Mouse (Mus musculus): ENCODE data around the gene Ctrc. TPM values are rescaled to one million over a fixed set of nuclear protein-coding genes. Genes with fewer than 3 reads are reported as not detected.

Ctrc gene
- polyA plus RNA-seq, 1 experiment = not detected

GRCm38 (mm10) chr4:141853437-141853836 lies 7.3 kb upstream of the Ctrc start:
- no peak overlapping the region for H3K27ac ChIP-seq (ENCODE audit: control insufficient read depth, insufficient read depth, low read depth, low read length, poor library complexity)
- H3K4me3 ChIP-seq (replicated peaks; ENCODE audit: control insufficient read depth, low read depth, low read length) = no peak overlapping the region
- no peaks in the 10 kb centered on the region; the same call in 1 of the 2 replicates for H3K4me1 ChIP-seq (ENCODE audit: control insufficient read depth, insufficient read depth, low read length)
- WGBS = 45% methylated on average over 9 of the region's 9 CpGs
- no peak for TF ChIP-seq POLR2A (IDR thresholded peaks at IDR 0.05; ENCODE audit: borderline replicate concordance, control insufficient read depth, low read depth, low read length)
- TF ChIP-seq CTCF (IDR thresholded peaks at IDR 0.05; ENCODE audit: control insufficient read depth, insufficient read depth, low read length) = peak; percentile 73

GRCm38 (mm10) chr4:141834536-141835095 lies 11.5 kb downstream of the Ctrc start:
- no peak for TF ChIP-seq CTCF (IDR thresholded peaks at IDR 0.05; ENCODE audit: control insufficient read depth, insufficient read depth, low read length)
- no peak for TF ChIP-seq POLR2A (IDR thresholded peaks at IDR 0.05; ENCODE audit: borderline replicate concordance, control insufficient read depth, low read depth, low read length)
- WGBS = 31% methylated on average over 5 of the region's 5 CpGs
- Histone ChIP-seq H3K4me3 (replicated peaks; ENCODE audit: control insufficient read depth, low read depth, low read length) (no peak overlapping the region), H3K4me1 (ENCODE audit: control insufficient read depth, insufficient read depth, low read length) (no peaks in the 10 kb centered on the region; the same call in 1 of the 2 replicates), H3K27ac (ENCODE audit: control insufficient read depth, insufficient read depth, low read depth, low read length, poor library complexity) (no peak overlapping the region)

- Histone ChIP-seq H3K27ac (ENCODE audit: control insufficient read depth, insufficient read depth, low read depth, low read length, poor library complexity) (no peak overlapping the region), H3K4me3 (replicated peaks; ENCODE audit: control insufficient read depth, low read depth, low read length) (no peak overlapping the region), H3K4me1 (ENCODE audit: control insufficient read depth, insufficient read depth, low read length) (no peaks in the 10 kb centered on the region; the same call in 1 of the 2 replicates)
- 64% methylated on average over 1 of the region's 1 CpGs for WGBS
- no peak for TF ChIP-seq POLR2A (IDR thresholded peaks at IDR 0.05; ENCODE audit: borderline replicate concordance, control insufficient read depth, low read depth, low read length)
- TF ChIP-seq CTCF (IDR thresholded peaks at IDR 0.05; ENCODE audit: control insufficient read depth, insufficient read depth, low read length) = no peak
These were observed 12.2 kb downstream of the Ctrc start for GRCm38 (mm10) chr4:141833911-141834310.

- no peaks in the 10 kb centered on the region; the same call in 1 of the 2 replicates for H3K4me1 ChIP-seq (ENCODE audit: control insufficient read depth, insufficient read depth, low read length)
- H3K4me3 ChIP-seq (replicated peaks; ENCODE audit: control insufficient read depth, low read depth, low read length) = no peak overlapping the region
- 66% methylated on average over 7 of the region's 7 CpGs for WGBS
- no peak overlapping the region for H3K27ac ChIP-seq (ENCODE audit: control insufficient read depth, insufficient read depth, low read depth, low read length, poor library complexity)
- TF ChIP-seq POLR2A (IDR thresholded peaks at IDR 0.05; ENCODE audit: borderline replicate concordance, control insufficient read depth, low read depth, low read length) = no peak
- no peak for TF ChIP-seq CTCF (IDR thresholded peaks at IDR 0.05; ENCODE audit: control insufficient read depth, insufficient read depth, low read length)
These were observed 14.8 kb downstream of the Ctrc start for GRCm38 (mm10) chr4:141831361-141831760.

GRCm38 (mm10) chr4:141830381-141830780 lies 15.8 kb downstream of the Ctrc start:
- Histone ChIP-seq H3K27ac (ENCODE audit: control insufficient read depth, insufficient read depth, low read depth, low read length, poor library complexity) (no peak overlapping the region), H3K4me3 (replicated peaks; ENCODE audit: control insufficient read depth, low read depth, low read length) (no peak overlapping the region), H3K4me1 (ENCODE audit: control insufficient read depth, insufficient read depth, low read length) (no peaks in the 10 kb centered on the region; the same call in 1 of the 2 replicates)
- WGBS = 76% methylated on average over 11 of the region's 11 CpGs
- TF ChIP-seq CTCF (IDR thresholded peaks at IDR 0.05; ENCODE audit: control insufficient read depth, insufficient read depth, low read length) (no peak), POLR2A (IDR thresholded peaks at IDR 0.05; ENCODE audit: borderline replicate concordance, control insufficient read depth, low read depth, low read length) (no peak)

- no peak overlapping the region for H3K27ac ChIP-seq (ENCODE audit: control insufficient read depth, insufficient read depth, low read depth, low read length, poor library complexity)
- 57% methylated on average over 4 of the region's 4 CpGs for WGBS
- TF ChIP-seq POLR2A (IDR thresholded peaks at IDR 0.05; ENCODE audit: borderline replicate concordance, control insufficient read depth, low read depth, low read length) = no peak
- no peak for TF ChIP-seq CTCF (IDR thresholded peaks at IDR 0.05; ENCODE audit: control insufficient read depth, insufficient read depth, low read length)
- H3K4me1 ChIP-seq (ENCODE audit: control insufficient read depth, insufficient read depth, low read length) = no peaks in the 10 kb centered on the region; the same call in 1 of the 2 replicates
- no peak overlapping the region for H3K4me3 ChIP-seq (replicated peaks; ENCODE audit: control insufficient read depth, low read depth, low read length)
These were observed 18.0 kb downstream of the Ctrc start for GRCm38 (mm10) chr4:141828177-141828576.

GRCm38 (mm10) chr4:141827401-141827800 lies 18.8 kb downstream of the Ctrc start:
- WGBS = 71% methylated on average over 2 of the region's 2 CpGs
- Histone ChIP-seq H3K27ac (ENCODE audit: control insufficient read depth, insufficient read depth, low read depth, low read length, poor library complexity) (no peak overlapping the region), H3K4me3 (replicated peaks; ENCODE audit: control insufficient read depth, low read depth, low read length) (no peak overlapping the region), H3K4me1 (ENCODE audit: control insufficient read depth, insufficient read depth, low read length) (no peaks in the 10 kb centered on the region; the same call in 1 of the 2 replicates)
- TF ChIP-seq POLR2A (IDR thresholded peaks at IDR 0.05; ENCODE audit: borderline replicate concordance, control insufficient read depth, low read depth, low read length) (no peak), CTCF (IDR thresholded peaks at IDR 0.05; ENCODE audit: control insufficient read depth, insufficient read depth, low read length) (no peak)

GRCm38 (mm10) chr4:141826060-141826459 lies 20.1 kb downstream of the Ctrc start, which contains the start of gene Cela2a:
Gene Cela2a, minus strand, starts transcription at chr4:141826160.
- Histone ChIP-seq H3K27ac (ENCODE audit: control insufficient read depth, insufficient read depth, low read depth, low read length, poor library complexity) (no peak within 1 kb of the TSS), H3K4me3 (replicated peaks; ENCODE audit: control insufficient read depth, low read depth, low read length) (no peak within 1 kb of the TSS), H3K4me1 (ENCODE audit: control insufficient read depth, insufficient read depth, low read length) (no peaks in the 10 kb centered on the region)
- 61% methylated on average over 5 of the region's 5 CpGs for WGBS
- TF ChIP-seq CTCF (IDR thresholded peaks at IDR 0.05; ENCODE audit: control insufficient read depth, insufficient read depth, low read length) = no peak
- no peak for TF ChIP-seq POLR2A (IDR thresholded peaks at IDR 0.05; ENCODE audit: borderline replicate concordance, control insufficient read depth, low read depth, low read length)
